Mouse (Mus musculus) heart, adult 2 months (tissue): Measurements from ENCODE around the gene 4930578C19Rik.
A peak's percentile ranks its signal among the peaks of the same experiment; 100 is the strongest.

ENCODE experiments used
- CTCF ChIP-seq: fragments of 200-600 bp; IDR thresholded peaks from 2 replicates; pipeline ENCODE4 v1.8.1; 2022; ENCODE audit warnings: antibody characterized with exemption, mild to moderate bottlenecking, moderate library complexity
- EP300 ChIP-seq: fragments of 200-500 bp; IDR thresholded peaks from 2 replicates; pipeline ENCODE4 v1.6.1; 2011; ENCODE audit warnings: low read depth, low read length, control low read depth; ENCODE audit not compliant: insufficient read depth

- TF ChIP-seq CTCF: peak; percentile 94
- TF ChIP-seq EP300: no peak
Measured at GRCm38 (mm10) chrX:18442066-18442465, 19.1 kb downstream of the 4930578C19Rik start.
